In genomic region chr5:112842696-112843095, GRCm38 (mm10) we compare ENCODE assay signal across 22 mouse cellular contexts. TPM values are rescaled to one million over a fixed set of nuclear protein-coding genes. Genes with fewer than 3 reads are reported as not detected.
DNase-seq lines count a peak whose midpoint lies in the region; ATAC-seq and TF ChIP-seq lines count a peak whose summit lies in the region.
"Had no signal": no experiment of that assay in that cellular context is flagged by ENCODE, and none has a peak within 500 bp of the region (broad histone marks: within the 10 kb centered on the region; RNA-seq: fewer than 3 reads in every experiment).

No protein-coding gene starts in this region.

- H3K4me2 ChIP-seq in hindbrain, embryonic 13.5 days: no peak overlapping the region
- no peak overlapping the region for H3K4me2 ChIP-seq in hindbrain, embryonic 14.5 days (replicated peaks)
- H3K4me2 ChIP-seq in kidney, embryonic 15.5 days: no peak overlapping the region
- H3K4me2 ChIP-seq in midbrain, postnatal 0 days (ENCODE audit: low read depth, low read length, poor library complexity, severe bottlenecking): no peak overlapping the region
- no peak overlapping the region for H3K4me2 ChIP-seq in neural tube, embryonic 13.5 days
- no peak overlapping the region for H3K4me2 ChIP-seq in neural tube, embryonic 15.5 days
- H3K4me2 ChIP-seq: embryonic facial prominence, embryonic 15.5 days; heart, embryonic 12.5 days had no signal

- WGBS in hindbrain, embryonic 13.5 days: 92% methylated on average over 5 of the region's 5 CpGs
- 91% methylated on average over 5 of the region's 5 CpGs for WGBS in hindbrain, embryonic 14.5 days
- WGBS in kidney, embryonic 15.5 days: 90% methylated on average over 5 of the region's 5 CpGs
- 90% methylated on average over 5 of the region's 5 CpGs for WGBS in midbrain, embryonic 10.5 days
- 86% methylated on average over 5 of the region's 5 CpGs for WGBS in midbrain, postnatal 0 days
- WGBS in neural tube, embryonic 13.5 days: 92% methylated on average over 5 of the region's 5 CpGs
- 90% methylated on average over 5 of the region's 5 CpGs for WGBS in neural tube, embryonic 15.5 days

- H3K36me3 ChIP-seq in hindbrain, embryonic 13.5 days: no peaks in the 10 kb centered on the region
- no peaks in the 10 kb centered on the region for H3K36me3 ChIP-seq in hindbrain, embryonic 14.5 days (replicated peaks; ENCODE audit: control insufficient read depth, insufficient read depth)
- no peaks in the 10 kb centered on the region for H3K36me3 ChIP-seq in kidney, embryonic 15.5 days
- H3K36me3 ChIP-seq in midbrain, embryonic 10.5 days: no peaks in the 10 kb centered on the region
- H3K36me3 ChIP-seq in midbrain, postnatal 0 days (ENCODE audit: insufficient read depth, low read length): no peaks in the 10 kb centered on the region
- no peaks in the 10 kb centered on the region for H3K36me3 ChIP-seq in neural tube, embryonic 13.5 days
- no peaks in the 10 kb centered on the region for H3K36me3 ChIP-seq in neural tube, embryonic 15.5 days
- H3K36me3 ChIP-seq: embryonic facial prominence, embryonic 15.5 days; forebrain, embryonic 10.5 days had no signal

- no peak overlapping the region for H3K9ac ChIP-seq in hindbrain, embryonic 13.5 days
- no peak overlapping the region for H3K9ac ChIP-seq in hindbrain, embryonic 14.5 days
- no peak overlapping the region for H3K9ac ChIP-seq in kidney, embryonic 15.5 days
- H3K9ac ChIP-seq in midbrain, postnatal 0 days (replicated peaks; ENCODE audit: low read length, poor library complexity, severe bottlenecking): no peak overlapping the region; the same call in 1 of the 2 replicates
- no peak overlapping the region for H3K9ac ChIP-seq in neural tube, embryonic 13.5 days
- H3K9ac ChIP-seq in neural tube, embryonic 15.5 days (replicated peaks): no peak overlapping the region
- H3K9ac ChIP-seq: embryonic facial prominence, embryonic 15.5 days; heart, embryonic 12.5 days had no signal

- no peak overlapping the region for H3K4me3 ChIP-seq in hindbrain, embryonic 13.5 days
- no peak overlapping the region for H3K4me3 ChIP-seq in hindbrain, embryonic 14.5 days (replicated peaks; ENCODE audit: low read length)
- H3K4me3 ChIP-seq in kidney, embryonic 15.5 days (replicated peaks): no peak overlapping the region
- no peak overlapping the region for H3K4me3 ChIP-seq in midbrain, embryonic 10.5 days
- H3K4me3 ChIP-seq in midbrain, postnatal 0 days (ENCODE audit: low read depth, low read length): no peak overlapping the region
- no peak overlapping the region for H3K4me3 ChIP-seq in neural tube, embryonic 13.5 days
- H3K4me3 ChIP-seq in neural tube, embryonic 15.5 days (replicated peaks): no peak overlapping the region
- H3K4me3 ChIP-seq: embryonic facial prominence, embryonic 15.5 days; erythroblast, embryonic 14.5 days; forebrain, embryonic 10.5 days; gastrocnemius, adult 2 months; heart, embryonic 12.5 days had no signal

- H3K27ac ChIP-seq in hindbrain, embryonic 13.5 days: peak overlapping the region; percentile 83
- H3K27ac ChIP-seq in hindbrain, embryonic 14.5 days: no peak overlapping the region
- H3K27ac ChIP-seq in kidney, embryonic 15.5 days: no peak overlapping the region
- peak overlapping the region; percentile 85 for H3K27ac ChIP-seq in midbrain, embryonic 10.5 days (replicated peaks)
- H3K27ac ChIP-seq in midbrain, postnatal 0 days (ENCODE audit: low read depth, low read length): no peak overlapping the region
- H3K27ac ChIP-seq in neural tube, embryonic 13.5 days (replicated peaks): peak overlapping the region; percentile 77; the same call in 1 of the 2 replicates
- no peak overlapping the region for H3K27ac ChIP-seq in neural tube, embryonic 15.5 days (replicated peaks)
- H3K27ac ChIP-seq: embryonic facial prominence, embryonic 15.5 days; gastrocnemius, adult 2 months had no signal

- TF ChIP-seq CTCF in midbrain, postnatal 0 days (IDR thresholded peaks at IDR 0.05): no peak

- no peak for ATAC-seq in hindbrain, embryonic 13.5 days (ENCODE audit: low FRiP score)
- no peak for ATAC-seq in hindbrain, embryonic 14.5 days (ENCODE audit: low FRiP score)
- no peak for ATAC-seq in kidney, embryonic 15.5 days (replicated peaks; ENCODE audit: low FRiP score)
- no peak for ATAC-seq in midbrain, postnatal 0 days (ENCODE audit: low FRiP score)
- no peak for ATAC-seq in neural tube, embryonic 13.5 days (ENCODE audit: low read depth)
- ATAC-seq in neural tube, embryonic 15.5 days (ENCODE audit: low FRiP score): no peak
- ATAC-seq: forebrain, embryonic 14.5 days had no signal

- DNase-seq in hindbrain, embryonic 14.5 days (ENCODE audit: low spot score): no peak
- peak; percentile 20 to 23 for DNase-seq in kidney, adult 8-10 months
- no peak for DNase-seq in midbrain, embryonic 10.5 days (ENCODE audit: low spot score)
- no peak for DNase-seq in midbrain, postnatal 0 days (ENCODE audit: low spot score)
- DNase-seq: adrenal gland, postnatal 10 days; cerebellum, adult 11 months; cerebellum, adult 8-10 months; cerebellum, postnatal 14 days; embryo, embryonic 11 days; gastrocnemius, adult 2 months; gastrocnemius, postnatal 25 days had no signal

- no peaks in the 10 kb centered on the region for H3K9me3 ChIP-seq in hindbrain, embryonic 13.5 days
- no peaks in the 10 kb centered on the region for H3K9me3 ChIP-seq in hindbrain, embryonic 14.5 days (ENCODE audit: control insufficient read depth, low read length)
- H3K9me3 ChIP-seq in kidney, embryonic 15.5 days (replicated peaks): no peaks in the 10 kb centered on the region
- H3K9me3 ChIP-seq in midbrain, embryonic 10.5 days (replicated peaks): no peaks in the 10 kb centered on the region
- no peaks in the 10 kb centered on the region for H3K9me3 ChIP-seq in midbrain, postnatal 0 days (ENCODE audit: low read length)
- no peaks in the 10 kb centered on the region for H3K9me3 ChIP-seq in neural tube, embryonic 13.5 days
- H3K9me3 ChIP-seq in neural tube, embryonic 15.5 days (replicated peaks): no peaks in the 10 kb centered on the region
- H3K9me3 ChIP-seq: embryonic facial prominence, embryonic 15.5 days; forebrain, embryonic 10.5 days; heart, embryonic 12.5 days had no signal

- peaks cover 37% of the 10 kb centered on the region for H3K4me1 ChIP-seq in hindbrain, embryonic 13.5 days (replicated peaks)
- peaks cover 28% of the 10 kb centered on the region for H3K4me1 ChIP-seq in hindbrain, embryonic 14.5 days (replicated peaks; ENCODE audit: control insufficient read depth, insufficient read depth, low read length)
- 0 out of 2 replicates have a peak, but pooled peaks cover 2% of the 10 kb centered on the region for H3K4me1 ChIP-seq in kidney, embryonic 15.5 days
- H3K4me1 ChIP-seq in midbrain, embryonic 10.5 days: peaks cover 61% of the 10 kb centered on the region
- H3K4me1 ChIP-seq in midbrain, postnatal 0 days (ENCODE audit: insufficient read depth, low read length): peaks cover 17% of the 10 kb centered on the region
- H3K4me1 ChIP-seq in neural tube, embryonic 13.5 days (replicated peaks): peaks cover 30% of the 10 kb centered on the region
- peaks cover 29% of the 10 kb centered on the region for H3K4me1 ChIP-seq in neural tube, embryonic 15.5 days
- H3K4me1 ChIP-seq: embryonic facial prominence, embryonic 15.5 days; heart, embryonic 12.5 days had no signal

- peaks cover 7% of the 10 kb centered on the region; the same call in 1 of the 2 replicates for H3K27me3 ChIP-seq in hindbrain, embryonic 13.5 days
- no peaks in the 10 kb centered on the region for H3K27me3 ChIP-seq in hindbrain, embryonic 14.5 days (ENCODE audit: control insufficient read depth, insufficient read depth, low read length)
- peaks cover 10% of the 10 kb centered on the region for H3K27me3 ChIP-seq in kidney, embryonic 15.5 days
- peaks cover 37% of the 10 kb centered on the region for H3K27me3 ChIP-seq in midbrain, embryonic 10.5 days (ENCODE audit: low read depth, poor library complexity, severe bottlenecking)
- no peaks in the 10 kb centered on the region for H3K27me3 ChIP-seq in midbrain, postnatal 0 days (ENCODE audit: insufficient read depth, low read length)
- H3K27me3 ChIP-seq in neural tube, embryonic 13.5 days: peaks cover 11% of the 10 kb centered on the region
- no peaks in the 10 kb centered on the region for H3K27me3 ChIP-seq in neural tube, embryonic 15.5 days (replicated peaks)

RNA-seq across cellular contexts. Expression of gene Myo18b, which starts 53.5 kb away (rescaled TPM):
- polyA plus RNA-seq in hindbrain, embryonic 13.5 days (2015; fragmentation: Nextera tagmentation; extraction: Ambion mirVana): 1.1 and 1.6 TPM in 2 replicates
- 1.1 and 1.4 TPM in 2 replicates for polyA plus RNA-seq in hindbrain, embryonic 14.5 days (2014; fragmentation: Nextera tagmentation; extraction: Ambion mirVana)
- 0.22 and 0.69 TPM in 2 replicates for polyA plus RNA-seq in kidney, embryonic 15.5 days (2015; fragmentation: Nextera tagmentation; extraction: Ambion mirVana)
- 0.63 and 1.2 TPM in 2 replicates for polyA plus RNA-seq in midbrain, embryonic 10.5 days (2016; fragmentation: Nextera tagmentation; extraction: Ambion mirVana)
- 1.1 and 1.9 TPM in 2 replicates for total RNA-seq in midbrain, postnatal 0 days (2014; rRNA removed)
- polyA plus RNA-seq in midbrain, postnatal 0 days (2015; fragmentation: Nextera tagmentation; extraction: Ambion mirVana): 1.3 and 1.7 TPM in 2 replicates
- polyA plus RNA-seq in neural tube, embryonic 13.5 days (2015; fragmentation: Nextera tagmentation; extraction: Ambion mirVana): 1.4 and 1.5 TPM in 2 replicates
- 1.3 and 1.8 TPM in 2 replicates for polyA plus RNA-seq in neural tube, embryonic 15.5 days (2015; fragmentation: Nextera tagmentation; extraction: Ambion mirVana)
- total RNA-seq: MEL had no signal
- polyA plus RNA-seq: C2C12; erythroblast, embryonic 14.5 days had no signal

Comparison
In these comparisons a context has a peak if more than half of its experiments do, and no peak if none do; other contexts are left out.
1. H3K27ac ChIP-seq: peak in hindbrain, embryonic 13.5 days (single experiment), midbrain, embryonic 10.5 days (single experiment) and neural tube, embryonic 13.5 days (single experiment); none in hindbrain, embryonic 14.5 days (single experiment), kidney, embryonic 15.5 days (single experiment), midbrain, postnatal 0 days (single experiment) and neural tube, embryonic 15.5 days (single experiment).
2. DNase-seq: peak in kidney, adult 8-10 months (2 of 2); none in hindbrain, embryonic 14.5 days (single experiment), midbrain, embryonic 10.5 days (single experiment) and midbrain, postnatal 0 days (single experiment).